Mouse (Mus musculus): ENCODE results near the gene Cd83. TPM values are rescaled to one million over a fixed set of nuclear protein-coding genes. Genes with fewer than 3 reads are reported as not detected.

Cd83 gene
- polyA plus RNA-seq, 1 experiment from 2014 or later: 5.0 TPM

DNA sequence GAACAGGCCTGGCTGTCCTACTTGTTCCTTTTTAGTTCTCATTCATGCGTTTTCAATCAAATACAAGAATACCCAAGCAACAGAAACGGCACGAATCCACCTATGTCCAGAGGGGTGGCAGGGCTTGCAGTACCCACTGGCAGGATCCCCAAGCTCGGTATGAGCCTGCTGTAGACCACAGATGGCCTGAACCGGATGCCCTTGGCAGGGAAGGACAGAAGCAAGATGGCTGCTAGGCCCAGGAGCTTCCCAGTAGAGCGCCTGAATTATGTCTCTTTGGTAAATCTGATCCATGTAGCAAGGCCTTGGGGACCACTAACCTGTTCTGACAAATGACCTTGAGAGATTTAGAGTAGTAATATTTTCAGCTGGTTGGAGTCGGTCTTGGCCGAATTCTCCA, 28.9 kb downstream of the Cd83 start:
- Histone ChIP-seq H3K27ac (ENCODE audit: low read depth, low read length) (no peak overlapping the region), H3K4me1 (replicated peaks; ENCODE audit: control insufficient read depth, insufficient read depth, low read length) (no peaks in the 10 kb centered on the region), H3K36me3 (ENCODE audit: control insufficient read depth, insufficient read depth) (no peaks in the 10 kb centered on the region), H3K9ac (ENCODE audit: low read depth, low read length) (no peak overlapping the region), H3K4me2 (replicated peaks; ENCODE audit: low read depth) (no peak overlapping the region), H3K27me3 (replicated peaks; ENCODE audit: control insufficient read depth, insufficient read depth, low read length) (no peaks in the 10 kb centered on the region), H3K4me3 (ENCODE audit: low read depth, low read length) (no peak overlapping the region), H3K9me3 (ENCODE audit: control insufficient read depth) (no peaks in the 10 kb centered on the region)
- TF ChIP-seq CTCF (IDR thresholded peaks at IDR 0.05; ENCODE audit: low read depth): no peak
- ATAC-seq: no peak
- 93% methylated on average over 8 of the region's 8 CpGs for WGBS

DNA sequence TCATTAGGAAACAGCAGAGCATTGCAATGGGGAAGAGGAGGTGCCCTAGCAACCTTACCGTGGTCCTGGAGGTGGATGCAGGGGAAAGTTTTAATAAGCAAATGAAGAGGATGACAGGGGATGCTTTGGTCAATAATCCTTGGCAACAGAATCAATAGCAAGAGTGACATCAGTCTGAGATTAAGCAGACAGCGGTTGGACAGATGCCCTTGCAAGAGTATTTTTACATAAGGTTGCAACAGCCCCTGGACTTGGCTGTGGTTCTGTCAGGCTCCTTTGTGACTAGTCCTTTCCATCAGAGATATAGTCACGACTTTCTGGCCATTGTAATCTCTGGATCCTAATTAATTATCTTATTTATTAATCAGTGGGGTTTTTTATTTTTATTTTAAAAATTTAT, 32.9 kb downstream of the Cd83 start:
- H3K27ac ChIP-seq (ENCODE audit: low read depth, low read length): no peak overlapping the region
- WGBS: 79% methylated on average over 3 of the region's 3 CpGs
- H3K4me2 ChIP-seq (replicated peaks; ENCODE audit: low read depth): no peak overlapping the region
- H3K4me1 ChIP-seq (replicated peaks; ENCODE audit: control insufficient read depth, insufficient read depth, low read length): peaks cover 3% of the 10 kb centered on the region; the same call in 1 of the 2 replicates
- no peak for TF ChIP-seq CTCF (IDR thresholded peaks at IDR 0.05; ENCODE audit: low read depth)
- ATAC-seq: no peak
- no peaks in the 10 kb centered on the region for H3K9me3 ChIP-seq (ENCODE audit: control insufficient read depth)
- no peak overlapping the region for H3K4me3 ChIP-seq (ENCODE audit: low read depth, low read length)
- H3K27me3 ChIP-seq (replicated peaks; ENCODE audit: control insufficient read depth, insufficient read depth, low read length): no peaks in the 10 kb centered on the region
- no peaks in the 10 kb centered on the region for H3K36me3 ChIP-seq (ENCODE audit: control insufficient read depth, insufficient read depth)
- H3K9ac ChIP-seq (ENCODE audit: low read depth, low read length): no peak overlapping the region

DNA sequence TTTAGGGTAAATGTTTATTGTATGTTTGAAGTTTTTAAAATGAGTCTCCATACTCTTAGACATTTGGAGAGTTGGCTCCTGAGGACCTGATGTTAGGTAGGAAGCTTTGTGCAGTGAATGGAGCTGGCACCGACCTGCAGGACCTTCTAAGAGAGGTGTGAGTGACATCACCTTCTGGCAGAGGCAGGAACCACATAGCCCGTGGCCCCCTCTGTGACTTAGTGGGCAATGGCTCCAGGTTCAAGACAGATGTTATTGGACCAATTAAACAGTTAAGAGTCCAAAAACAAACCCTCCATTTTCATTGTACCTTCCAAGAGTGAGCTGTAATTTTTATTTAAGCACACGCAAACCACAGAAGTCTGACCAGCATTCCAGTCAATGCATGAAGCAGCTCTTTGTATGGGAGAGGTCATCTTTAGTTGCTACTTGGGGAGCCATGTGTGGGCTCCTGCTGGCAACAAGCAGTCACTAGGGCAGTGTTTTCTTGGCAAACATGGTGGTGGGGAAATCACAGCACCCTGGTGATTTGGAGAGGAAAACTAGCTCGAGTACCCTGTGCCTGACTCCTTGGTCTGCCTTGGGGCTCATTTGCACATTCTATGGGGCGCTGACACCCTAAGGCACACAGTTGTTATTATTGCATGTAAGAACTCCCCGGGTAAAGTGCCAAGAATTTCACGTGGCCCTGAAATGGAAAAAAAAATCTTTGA, 33.9 kb downstream of the Cd83 start:
- Histone ChIP-seq H3K9me3 (ENCODE audit: control insufficient read depth) (no peaks in the 10 kb centered on the region), H3K4me3 (ENCODE audit: low read depth, low read length) (no peak overlapping the region), H3K27ac (ENCODE audit: low read depth, low read length) (no peak overlapping the region), H3K36me3 (ENCODE audit: control insufficient read depth, insufficient read depth) (no peaks in the 10 kb centered on the region), H3K9ac (ENCODE audit: low read depth, low read length) (no peak overlapping the region), H3K4me1 (replicated peaks; ENCODE audit: control insufficient read depth, insufficient read depth, low read length) (peaks cover 3% of the 10 kb centered on the region; the same call in 1 of the 2 replicates), H3K27me3 (replicated peaks; ENCODE audit: control insufficient read depth, insufficient read depth, low read length) (no peaks in the 10 kb centered on the region), H3K4me2 (replicated peaks; ENCODE audit: low read depth) (no peak overlapping the region)
- no peak for ATAC-seq
- WGBS: 62% methylated on average over 7 of the region's 7 CpGs
- no peak for TF ChIP-seq CTCF (IDR thresholded peaks at IDR 0.05; ENCODE audit: low read depth)

DNA sequence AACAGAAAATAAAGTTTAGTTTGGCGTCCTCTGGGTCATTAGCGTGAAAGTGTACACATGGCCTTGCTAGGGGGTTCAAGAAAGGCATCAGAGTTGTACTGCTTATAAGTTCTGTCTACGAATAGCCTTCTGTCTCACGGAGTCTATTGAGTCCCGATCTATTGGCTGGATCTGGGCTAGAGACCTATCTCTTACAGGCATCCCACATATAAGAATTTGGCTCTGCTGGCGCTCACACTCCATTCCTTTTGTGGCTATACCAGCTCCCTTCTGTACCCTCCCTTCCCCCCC, 34.4 kb downstream of the Cd83 start:
- WGBS: 78% methylated on average over 6 of the region's 6 CpGs
- TF ChIP-seq CTCF (IDR thresholded peaks at IDR 0.05; ENCODE audit: low read depth): no peak
- Histone ChIP-seq H3K4me1 (replicated peaks; ENCODE audit: control insufficient read depth, insufficient read depth, low read length) (peaks cover 3% of the 10 kb centered on the region; the same call in 1 of the 2 replicates), H3K4me3 (ENCODE audit: low read depth, low read length) (no peak overlapping the region), H3K9ac (ENCODE audit: low read depth, low read length) (no peak overlapping the region), H3K9me3 (ENCODE audit: control insufficient read depth) (no peaks in the 10 kb centered on the region), H3K36me3 (ENCODE audit: control insufficient read depth, insufficient read depth) (no peaks in the 10 kb centered on the region), H3K27me3 (replicated peaks; ENCODE audit: control insufficient read depth, insufficient read depth, low read length) (no peaks in the 10 kb centered on the region), H3K4me2 (replicated peaks; ENCODE audit: low read depth) (no peak overlapping the region), H3K27ac (ENCODE audit: low read depth, low read length) (no peak overlapping the region)
- ATAC-seq: no peak

DNA sequence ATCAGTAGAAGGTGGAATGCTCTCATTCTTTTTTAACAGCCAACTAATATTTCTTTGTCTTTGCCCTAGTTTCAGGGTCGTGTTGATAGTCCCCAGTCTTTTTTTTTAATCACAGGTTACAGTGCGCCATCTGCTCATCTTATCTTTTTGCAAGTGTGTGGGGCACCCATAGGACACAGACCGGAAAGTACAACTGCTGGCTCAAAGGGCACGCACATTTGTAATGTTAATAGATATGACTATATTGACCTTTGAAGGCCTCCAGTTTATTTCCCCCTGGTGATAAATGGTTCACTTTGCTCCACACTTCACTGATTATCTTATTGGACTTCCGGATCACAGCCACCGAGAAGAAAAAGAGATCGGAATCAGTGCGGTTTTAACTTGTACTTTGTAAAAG, 35.5 kb downstream of the Cd83 start:
- no peak overlapping the region for H3K9ac ChIP-seq (ENCODE audit: low read depth, low read length)
- H3K36me3 ChIP-seq (ENCODE audit: control insufficient read depth, insufficient read depth): no peaks in the 10 kb centered on the region
- no peak for TF ChIP-seq CTCF (IDR thresholded peaks at IDR 0.05; ENCODE audit: low read depth)
- no peaks in the 10 kb centered on the region for H3K9me3 ChIP-seq (ENCODE audit: control insufficient read depth)
- no peaks in the 10 kb centered on the region for H3K27me3 ChIP-seq (replicated peaks; ENCODE audit: control insufficient read depth, insufficient read depth, low read length)
- no peak overlapping the region for H3K4me3 ChIP-seq (ENCODE audit: low read depth, low read length)
- peaks cover 3% of the 10 kb centered on the region; the same call in 1 of the 2 replicates for H3K4me1 ChIP-seq (replicated peaks; ENCODE audit: control insufficient read depth, insufficient read depth, low read length)
- no peak overlapping the region for H3K27ac ChIP-seq (ENCODE audit: low read depth, low read length)
- WGBS: 37% methylated on average over 8 of the region's 8 CpGs
- no peak overlapping the region for H3K4me2 ChIP-seq (replicated peaks; ENCODE audit: low read depth)
- peak; percentile 87 for ATAC-seq

DNA sequence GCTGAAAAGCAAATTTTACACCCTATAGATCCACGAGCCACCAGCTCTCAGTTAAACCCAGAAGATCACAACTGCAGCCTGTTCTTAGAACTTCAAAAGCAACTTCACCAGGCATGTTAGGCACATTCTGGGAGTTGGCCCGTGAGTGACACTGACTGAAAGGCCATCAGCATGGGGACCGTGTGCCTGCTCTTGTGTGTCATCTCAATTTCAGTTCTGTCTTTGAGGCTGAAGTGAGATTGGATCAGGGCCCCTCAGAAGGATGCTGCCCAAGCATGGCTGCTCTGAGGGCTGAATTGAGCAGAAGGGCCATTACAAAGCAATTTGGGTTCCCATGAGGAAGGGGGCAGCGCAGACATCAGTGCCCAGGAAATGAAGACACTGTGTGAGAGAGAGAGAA, 37.7 kb downstream of the Cd83 start:
- H3K36me3 ChIP-seq (ENCODE audit: control insufficient read depth, insufficient read depth): no peaks in the 10 kb centered on the region
- H3K4me3 ChIP-seq (ENCODE audit: low read depth, low read length): no peak overlapping the region
- ATAC-seq: no peak
- TF ChIP-seq CTCF (IDR thresholded peaks at IDR 0.05; ENCODE audit: low read depth): no peak
- H3K27ac ChIP-seq (ENCODE audit: low read depth, low read length): no peak overlapping the region
- no peaks in the 10 kb centered on the region for H3K9me3 ChIP-seq (ENCODE audit: control insufficient read depth)
- peaks cover 3% of the 10 kb centered on the region; the same call in 1 of the 2 replicates for H3K4me1 ChIP-seq (replicated peaks; ENCODE audit: control insufficient read depth, insufficient read depth, low read length)
- 87% methylated on average over 4 of the region's 4 CpGs for WGBS
- H3K4me2 ChIP-seq (replicated peaks; ENCODE audit: low read depth): no peak overlapping the region
- no peaks in the 10 kb centered on the region for H3K27me3 ChIP-seq (replicated peaks; ENCODE audit: control insufficient read depth, insufficient read depth, low read length)
- no peak overlapping the region for H3K9ac ChIP-seq (ENCODE audit: low read depth, low read length)

Data from intestine, postnatal 0 days (tissue).